Mouse (Mus musculus) gastrocnemius, adult 2 months (tissue): Measurements from ENCODE around the gene Pop5. TPM values are rescaled to one million over a fixed set of nuclear protein-coding genes. Genes with fewer than 3 reads are reported as not detected.

ENCODE experiments used
- DNase-seq: peaks from one replicate; pipeline ENCODE4 v3.0.0; 2022
- H3K27ac ChIP-seq: fragments of 200-600 bp; 2 replicates; pipeline ENCODE4 v1.8.1; 2022; ENCODE audit warnings: mild to moderate bottlenecking
- H3K4me3 ChIP-seq: fragments of 200-600 bp; 2 replicates; pipeline ENCODE4 v1.8.1; 2022; ENCODE audit warnings: mild to moderate bottlenecking, moderate library complexity
- CTCF ChIP-seq: fragments of 200-600 bp; IDR thresholded peaks from 2 replicates; pipeline ENCODE4 v1.8.1; 2022; ENCODE audit warnings: antibody characterized with exemption, mild to moderate bottlenecking, moderate library complexity
- intact Hi-C: fragments of 180-260 bp; cut with DNase I; formaldehyde crosslinking; loops from one replicate; pipeline ENCODE4 v1.15.1; 2025
- total RNA-seq, 2 experiments: library from RNA; stranded (reverse); gene quantifications; 2 replicates each; pipeline ENCODE4 v1.2.3; 2021

Gene Pop5
- total RNA-seq, 2 experiments from 2014 or later: 27.8 to 51.7 TPM

DNA sequence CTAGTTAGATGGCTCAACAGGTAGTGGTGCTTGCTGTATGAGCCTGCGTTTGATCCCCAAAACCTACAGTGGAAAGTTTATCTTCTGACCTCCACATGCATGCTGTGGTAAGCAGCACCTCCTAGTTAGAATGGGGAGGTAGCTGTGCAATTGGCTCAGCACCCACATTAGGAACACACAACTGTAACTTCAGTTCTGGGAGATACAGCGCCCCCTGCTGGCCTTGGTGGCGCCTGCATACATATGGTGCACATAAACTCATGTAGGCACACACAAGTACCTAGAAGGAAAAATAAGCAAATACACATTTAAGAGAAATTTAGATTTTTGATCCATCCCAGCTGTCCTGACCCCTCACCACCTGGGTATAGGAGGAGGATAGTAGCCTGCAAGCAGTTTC, 13.2 kb upstream of the Pop5 start:
- Histone ChIP-seq H3K4me3 (no peak overlapping the region), H3K27ac (no peak overlapping the region)
- TF ChIP-seq CTCF: peak; percentile 36
- DNase-seq: no peak
- intact Hi-C loops: no loop called here

DNA sequence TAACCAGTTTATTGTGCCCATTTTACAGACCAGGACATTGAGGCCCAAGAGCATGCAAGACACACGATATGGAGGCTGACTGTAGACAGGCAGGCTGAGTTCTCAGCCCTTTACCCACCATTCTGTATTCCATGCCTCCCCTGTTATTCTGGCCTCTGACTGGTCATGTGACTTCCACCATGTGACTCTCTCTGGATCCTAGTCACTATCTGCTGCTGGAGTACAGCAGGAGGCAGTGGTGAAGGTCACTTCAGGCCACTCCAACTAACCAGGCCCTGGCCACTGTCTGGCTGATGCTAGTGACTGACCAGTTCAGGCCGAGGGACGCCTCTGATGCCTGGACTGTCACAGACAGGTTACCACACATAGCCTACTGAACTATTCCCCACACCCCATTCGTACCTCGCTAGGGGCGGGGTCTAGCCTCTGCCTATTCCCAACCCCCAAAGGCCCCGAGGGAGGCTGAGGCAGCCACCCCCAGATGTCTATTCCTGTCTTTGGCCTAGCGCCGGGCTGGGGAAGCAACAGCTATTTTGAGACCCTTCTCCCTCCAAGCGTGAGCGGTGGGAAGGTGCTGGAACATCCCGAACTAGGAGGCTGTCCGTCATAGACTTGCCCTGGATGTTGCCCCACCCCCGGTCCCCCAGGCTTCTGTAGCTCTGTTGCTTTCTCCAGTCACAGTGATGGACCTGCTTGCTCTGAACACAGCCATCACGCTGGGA, 4.6 kb upstream of the Pop5 start:
- Histone ChIP-seq H3K4me3 (no peak overlapping the region), H3K27ac (peak overlapping the region; percentile 9; the same call in 1 of the 2 replicates)
- DNase-seq: peak; percentile 56
- intact Hi-C loops: no loop called here
- TF ChIP-seq CTCF: no peak

DNA sequence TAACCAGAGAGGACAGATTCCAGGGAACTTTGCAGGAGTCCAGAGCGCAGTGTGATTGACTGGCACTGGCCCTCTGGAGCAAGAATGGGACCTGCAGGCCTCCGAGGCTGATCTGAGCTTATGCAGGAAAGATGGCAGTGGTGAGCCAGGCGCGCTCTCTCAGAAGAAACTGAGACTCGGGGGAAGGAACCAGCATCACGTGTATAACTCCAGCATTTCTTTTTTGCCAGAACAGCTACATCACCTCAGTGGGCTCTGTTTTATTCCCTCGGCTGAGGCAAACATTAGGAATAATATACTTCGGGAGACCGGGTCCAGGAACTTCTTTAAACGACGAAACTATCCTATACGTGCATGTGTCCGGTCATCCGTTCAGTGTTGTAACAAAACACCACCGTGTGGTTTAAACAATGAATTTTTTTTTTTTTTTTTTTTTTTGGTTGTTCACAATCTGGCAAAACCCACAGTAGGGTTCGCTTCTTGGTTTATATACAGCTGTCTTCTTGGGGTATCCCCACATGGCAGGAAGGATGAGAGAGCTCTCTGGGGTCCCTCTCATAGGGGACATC, 4.0 kb upstream of the Pop5 start:
- H3K4me3 ChIP-seq: no peak overlapping the region
- TF ChIP-seq CTCF: no peak
- peak overlapping the region; percentile 9; the same call in 1 of the 2 replicates for H3K27ac ChIP-seq
- intact Hi-C loops: no loop called here
- no peak for DNase-seq

DNA sequence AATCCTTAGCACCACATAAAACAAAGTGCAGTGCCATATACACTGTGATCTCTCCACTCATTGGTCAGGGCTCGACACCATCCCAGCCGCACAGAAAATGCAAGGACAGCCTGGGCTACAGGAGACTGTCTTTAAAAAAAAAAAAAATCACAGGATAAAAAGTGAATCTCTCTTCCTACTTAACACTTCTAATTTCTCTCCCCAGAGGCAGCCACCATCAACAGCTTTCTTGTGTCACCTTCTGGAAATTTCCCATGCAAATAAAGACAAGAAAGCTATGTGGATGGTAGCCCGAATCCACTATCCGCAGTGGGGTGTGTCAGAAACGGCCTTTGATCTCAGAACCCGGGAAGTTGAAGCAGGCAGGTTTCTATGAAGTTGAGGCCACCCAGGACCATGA, 3.1 kb upstream of the Pop5 start:
- no peak overlapping the region for H3K27ac ChIP-seq
- no peak for DNase-seq
- H3K4me3 ChIP-seq: no peak overlapping the region
- intact Hi-C loops: no loop called here
- TF ChIP-seq CTCF: no peak

DNA sequence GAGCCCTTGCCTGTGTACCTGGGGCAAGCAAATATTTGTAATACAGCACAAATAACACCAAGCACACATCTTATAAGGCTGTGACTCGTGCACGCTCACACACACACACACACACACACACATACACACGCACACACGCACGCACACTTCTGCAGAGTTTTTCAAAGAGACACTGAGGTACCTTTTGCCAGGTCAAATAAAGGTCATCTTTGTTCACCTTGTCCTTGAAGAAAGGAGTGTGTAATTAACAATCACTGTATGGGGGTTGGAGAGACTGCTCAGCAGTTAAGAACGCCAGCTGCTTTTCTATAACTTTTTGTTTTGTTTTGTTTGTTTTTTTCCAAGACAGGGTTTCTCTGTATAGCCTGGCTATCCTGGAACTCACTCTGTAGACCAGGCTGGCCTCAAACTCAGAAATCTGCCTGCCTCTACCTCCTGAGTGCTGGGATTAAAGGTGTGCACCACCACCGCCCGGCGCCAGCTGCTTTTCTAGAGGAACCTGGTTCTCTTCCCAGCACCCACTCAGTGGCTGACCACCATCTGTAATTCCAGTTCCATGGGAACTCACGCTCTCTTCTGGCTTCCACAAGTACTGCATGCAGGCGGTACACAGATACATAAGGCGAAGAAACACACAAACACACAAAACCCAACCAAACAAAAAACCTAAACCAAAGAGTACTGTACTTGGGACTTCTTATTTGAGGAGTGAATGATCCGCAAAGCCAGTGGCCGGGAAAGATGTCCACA, 2.4 kb upstream of the Pop5 start:
- intact Hi-C loops: no loop called here
- TF ChIP-seq CTCF: no peak
- no peak overlapping the region for H3K4me3 ChIP-seq
- H3K27ac ChIP-seq: no peak overlapping the region
- no peak for DNase-seq

DNA sequence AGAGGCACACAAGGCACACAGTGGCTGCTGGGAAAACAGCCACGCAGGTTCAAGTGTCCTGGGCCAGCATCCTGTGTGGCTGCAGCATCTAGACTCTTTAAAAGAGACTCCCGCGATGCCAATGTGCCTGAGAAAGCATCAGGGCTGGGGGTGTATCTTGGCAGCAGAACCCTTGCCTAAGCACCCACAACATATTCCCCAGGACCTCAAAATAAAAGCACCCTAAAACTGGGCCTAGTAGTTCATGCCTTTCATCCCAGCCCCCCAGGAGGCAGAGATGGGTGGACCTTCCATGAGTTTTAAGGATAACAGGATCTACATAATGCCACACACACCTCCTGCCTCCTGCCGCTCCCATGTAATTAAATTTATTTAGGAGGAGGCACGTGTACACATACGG, 1.1 kb upstream of the Pop5 start:
- intact Hi-C loops: no loop called here
- peak overlapping the region; percentile 76; the same call in 1 of the 2 replicates for H3K4me3 ChIP-seq
- TF ChIP-seq CTCF: no peak
- no peak overlapping the region for H3K27ac ChIP-seq
- DNase-seq: no peak

DNA sequence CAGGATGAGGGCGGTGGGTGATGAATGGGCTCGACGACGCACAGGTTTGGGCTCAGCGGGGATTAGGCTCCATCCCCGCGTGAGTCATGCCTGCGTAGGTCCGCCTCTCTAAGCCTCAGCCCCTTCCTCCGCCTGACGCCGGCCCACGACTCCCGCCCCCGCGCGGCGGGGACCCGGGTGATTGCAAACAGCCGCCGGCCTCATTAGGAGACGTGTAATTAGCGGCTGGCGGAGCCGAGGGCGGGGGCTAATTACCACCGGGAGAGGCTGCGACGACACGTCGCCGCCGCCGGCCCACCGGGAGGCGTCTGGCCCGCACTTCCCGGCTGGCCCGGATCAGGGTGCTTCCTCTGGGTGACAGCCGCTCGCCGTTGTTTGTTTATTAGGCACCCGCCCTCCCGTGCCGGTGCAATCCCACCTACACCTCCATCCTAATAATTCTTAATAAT, 289 bp upstream of the Pop5 start:
- peak overlapping the region; percentile 76 for H3K4me3 ChIP-seq
- H3K27ac ChIP-seq: peak overlapping the region; percentile 87
- no peak for TF ChIP-seq CTCF
- peak; percentile 79 for DNase-seq
- intact Hi-C loops: loop anchor here (5.0 kb wide), 1 partner anchor 258 kb away; no protein-coding TSS in a partner anchor

DNA sequence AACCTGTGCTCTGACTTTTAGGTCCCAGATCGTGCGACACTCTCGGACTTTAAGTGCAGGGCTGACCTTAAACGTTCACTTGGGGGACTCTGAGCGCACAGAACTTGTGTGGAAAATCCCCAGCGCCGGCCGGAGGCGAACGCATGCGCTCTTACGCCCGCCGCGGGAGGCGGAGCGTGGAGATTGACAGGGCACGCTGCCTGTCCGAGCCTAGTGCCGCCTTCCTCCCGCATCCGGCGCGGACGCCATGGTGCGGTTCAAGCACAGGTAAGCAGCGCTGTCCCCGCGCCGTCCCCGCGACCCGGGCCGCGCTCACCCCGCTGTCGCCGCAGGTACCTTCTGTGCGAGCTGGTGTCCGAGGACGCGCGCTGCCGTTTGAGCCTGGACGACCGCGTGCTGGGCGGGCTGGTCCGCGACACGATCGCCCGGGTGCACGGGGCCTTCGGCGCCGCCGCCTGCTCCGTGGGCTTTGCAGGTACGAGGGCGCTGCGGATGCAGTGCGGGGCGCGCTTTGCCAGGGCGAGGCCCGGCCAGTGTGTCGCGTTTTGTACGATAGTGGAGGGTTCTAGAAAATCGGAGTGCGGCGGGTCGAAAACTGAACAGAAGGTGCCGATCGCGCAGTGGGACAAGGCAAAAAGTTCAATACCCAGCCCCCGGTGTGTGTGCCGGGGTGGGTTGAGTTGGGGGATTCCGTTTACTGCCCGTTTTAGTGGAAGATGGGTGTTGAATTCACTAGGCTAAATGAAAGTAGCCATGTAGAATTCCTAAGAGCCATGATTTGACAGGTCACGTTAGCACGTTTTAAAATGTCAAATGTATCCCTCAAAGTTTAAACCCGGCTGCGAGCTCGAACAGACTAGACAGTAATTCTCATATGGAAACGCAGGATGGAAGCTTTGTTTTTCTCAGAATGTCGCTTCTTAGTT, 2.4 kb downstream of the Pop5 start:
- peak; percentile 96 for DNase-seq
- intact Hi-C loops: loop anchor here (2.0 to 5.0 kb wide), 2 partner anchors 35 to 261 kb away; partner anchors contain the start of gene Rnf10
- peak overlapping the region; percentile 91 for H3K27ac ChIP-seq

DNA sequence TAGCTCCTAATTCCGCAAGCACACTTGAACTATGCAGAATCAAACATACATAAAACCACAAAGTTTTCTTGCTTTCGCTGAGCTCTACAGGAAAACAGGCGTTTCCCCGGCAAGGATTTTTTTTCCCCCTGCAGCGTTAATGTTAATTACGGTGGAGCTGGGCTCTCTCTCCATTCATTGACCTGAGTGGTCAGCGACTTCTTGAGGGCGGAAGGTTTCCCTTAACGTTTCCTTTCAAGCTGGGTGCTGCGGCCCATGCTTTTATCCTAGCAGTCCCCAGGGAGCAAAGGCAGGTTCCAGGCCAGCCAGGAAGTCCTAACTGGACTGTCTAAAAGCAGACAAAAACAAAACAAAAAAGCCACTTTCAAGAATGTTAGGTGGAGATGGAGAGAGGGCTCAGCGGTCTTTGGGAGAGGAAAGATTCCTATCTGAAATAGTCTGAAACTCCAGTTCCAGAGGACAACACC, 3.1 kb downstream of the Pop5 start:
- no peak for TF ChIP-seq CTCF
- Histone ChIP-seq H3K4me3 (peak overlapping the region; percentile 87), H3K27ac (peak overlapping the region; percentile 91)
- intact Hi-C loops: loop anchor here (5.0 kb wide), 1 partner anchor 261 kb away; no protein-coding TSS in a partner anchor
- peak; percentile 33 for DNase-seq

More for the DNA sequence above, 2.4 kb downstream of the Pop5 start:
- peak overlapping the region; percentile 87 for H3K4me3 ChIP-seq
- TF ChIP-seq CTCF: no peak

DNA sequence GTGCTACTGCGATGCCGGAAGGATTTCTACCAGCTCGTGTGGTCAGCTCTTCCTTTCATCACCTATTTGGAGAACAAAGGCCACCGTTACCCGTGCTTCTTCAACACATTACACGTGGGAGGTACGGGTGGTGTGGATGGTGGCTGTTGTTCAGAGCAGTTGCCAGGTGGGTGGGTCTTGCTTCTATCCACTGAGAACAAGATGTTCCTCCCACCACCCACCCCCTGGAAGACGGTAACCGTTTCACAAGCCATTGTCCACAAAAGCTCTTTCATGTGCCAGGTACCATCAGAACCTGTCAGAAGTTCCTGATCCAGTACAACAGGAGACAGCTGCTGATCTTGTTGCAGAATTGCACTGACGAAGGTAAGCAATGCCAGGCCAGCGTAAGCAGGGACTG, 4.6 kb downstream of the Pop5 start:
- TF ChIP-seq CTCF: no peak
- no peak for DNase-seq
- no peak overlapping the region for H3K4me3 ChIP-seq
- H3K27ac ChIP-seq: no peak overlapping the region
- intact Hi-C loops: no loop called here

DNA sequence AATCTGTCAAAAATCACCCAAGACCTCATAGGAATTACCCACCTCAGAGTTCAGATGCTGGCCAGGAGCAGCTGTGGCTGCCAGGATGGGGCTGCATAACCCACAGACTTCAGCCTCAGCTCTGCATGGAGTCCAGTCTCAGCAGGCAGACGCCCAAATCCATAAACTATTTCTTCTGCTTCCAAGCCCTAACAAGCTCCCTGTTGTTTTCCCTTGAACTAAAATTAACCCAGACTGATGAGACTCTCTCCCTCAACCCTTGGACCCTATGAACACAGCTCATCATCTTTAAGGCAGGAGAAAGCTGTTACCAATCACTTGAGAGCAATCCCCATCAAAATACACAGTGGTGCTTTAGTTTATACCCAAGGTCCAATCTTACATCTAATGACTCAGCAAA, 19.8 kb downstream of the Pop5 start:
- intact Hi-C loops: no loop called here
- Histone ChIP-seq H3K27ac (no peak overlapping the region), H3K4me3 (no peak overlapping the region)
- DNase-seq: peak; percentile 4
- TF ChIP-seq CTCF: no peak
